Mouse (Mus musculus) 416B (cell line): ENCODE data around the gene Tcf20.
"Not testable (repeated sequence)": the region's sequence is repeated elsewhere in the genome, so short reads cannot be mapped to it uniquely, and the experiment has no call there.

Source experiments
- DNase-seq: peaks from one replicate; pipeline ENCODE4 v3.0.0; 2011; ENCODE audit warnings: low read depth

Tcf20 gene

GRCm38 (mm10) chr15:82806969-82807763, 180.5 kb downstream of the Tcf20 start:
- DNase-seq: peak; percentile 22

- peak; percentile 82 for DNase-seq
Measured at GRCm38 (mm10) chr15:82804708-82805639, 182.7 kb downstream of the Tcf20 start.

- no peak for DNase-seq
Measured at GRCm38 (mm10) chr15:82795936-82796440, 191.7 kb downstream of the Tcf20 start.

- no peak for DNase-seq
Measured at GRCm38 (mm10) chr15:82794277-82794676, 193.4 kb downstream of the Tcf20 start, which contains the start of gene Cyp2d26. TSS of gene Cyp2d26 (minus strand) at chr15:82794294.

- no peak for DNase-seq
Measured at GRCm38 (mm10) chr15:82793868-82794267, 193.8 kb downstream of the Tcf20 start.

- DNase-seq: no peak
Measured at GRCm38 (mm10) chr15:82793454-82793853, 194.2 kb downstream of the Tcf20 start.

- no peak for DNase-seq
Measured at GRCm38 (mm10) chr15:82792566-82792965, 195.1 kb downstream of the Tcf20 start.

- no peak for DNase-seq
Measured at GRCm38 (mm10) chr15:82784581-82784980, 203.1 kb downstream of the Tcf20 start.

GRCm38 (mm10) chr15:82783800-82784199, 203.9 kb downstream of the Tcf20 start:
- no peak for DNase-seq

- not testable (repeated sequence) for DNase-seq
Measured at GRCm38 (mm10) chr15:82777856-82778255, 209.8 kb downstream of the Tcf20 start.

GRCm38 (mm10) chr15:82765943-82766342, 221.7 kb downstream of the Tcf20 start:
- DNase-seq: no peak

- no peak for DNase-seq
Measured at GRCm38 (mm10) chr15:82764881-82765280, 222.8 kb downstream of the Tcf20 start.

GRCm38 (mm10) chr15:82763631-82764420, 223.8 kb downstream of the Tcf20 start, which contains the start of gene Cyp2d40:
TSS of gene Cyp2d40 (minus strand) at chr15:82764183.
- no peak for DNase-seq
